Mouse (Mus musculus): ENCODE measurements around the gene Fer. TPM values are rescaled to one million over a fixed set of nuclear protein-coding genes. Genes with fewer than 3 reads are reported as not detected.

The Fer gene
- total RNA-seq, 2 experiments from 2014 or later = 4.2 to 13.6 TPM

GRCm38 (mm10) chr17:64126904-64127303 lies 264.0 kb downstream of the Fer start:
- no peak for ATAC-seq (replicated peaks; ENCODE audit: low FRiP score, poor library complexity, severe bottlenecking)

GRCm38 (mm10) chr17:64129750-64130149 lies 266.9 kb downstream of the Fer start:
- ATAC-seq (replicated peaks; ENCODE audit: low FRiP score, poor library complexity, severe bottlenecking) = no peak

- no peak for ATAC-seq (replicated peaks; ENCODE audit: low FRiP score, poor library complexity, severe bottlenecking)
These were observed 267.5 kb downstream of the Fer start for GRCm38 (mm10) chr17:64130356-64130755.

DNA sequence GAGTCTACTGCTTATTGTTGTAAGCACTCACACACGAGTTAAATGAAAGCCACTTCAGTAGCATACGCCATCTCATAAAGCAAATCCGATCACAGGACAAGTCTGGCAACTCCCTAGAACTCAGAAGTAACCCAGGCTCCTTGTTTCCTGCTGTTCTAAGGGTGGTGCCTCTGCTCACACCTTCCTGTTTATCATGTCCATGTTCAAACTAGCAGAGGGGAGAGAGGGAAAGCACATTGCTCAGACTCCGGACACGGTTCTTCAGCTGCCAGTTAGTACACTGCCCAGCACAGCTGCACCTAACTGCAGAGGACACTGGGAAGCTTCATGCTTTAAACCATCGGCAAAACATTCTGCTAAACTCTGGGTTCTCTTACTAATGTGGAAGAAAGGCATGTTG lies 269.3 kb downstream of the Fer start:
- no peak for ATAC-seq (replicated peaks; ENCODE audit: low FRiP score, poor library complexity, severe bottlenecking)

DNA sequence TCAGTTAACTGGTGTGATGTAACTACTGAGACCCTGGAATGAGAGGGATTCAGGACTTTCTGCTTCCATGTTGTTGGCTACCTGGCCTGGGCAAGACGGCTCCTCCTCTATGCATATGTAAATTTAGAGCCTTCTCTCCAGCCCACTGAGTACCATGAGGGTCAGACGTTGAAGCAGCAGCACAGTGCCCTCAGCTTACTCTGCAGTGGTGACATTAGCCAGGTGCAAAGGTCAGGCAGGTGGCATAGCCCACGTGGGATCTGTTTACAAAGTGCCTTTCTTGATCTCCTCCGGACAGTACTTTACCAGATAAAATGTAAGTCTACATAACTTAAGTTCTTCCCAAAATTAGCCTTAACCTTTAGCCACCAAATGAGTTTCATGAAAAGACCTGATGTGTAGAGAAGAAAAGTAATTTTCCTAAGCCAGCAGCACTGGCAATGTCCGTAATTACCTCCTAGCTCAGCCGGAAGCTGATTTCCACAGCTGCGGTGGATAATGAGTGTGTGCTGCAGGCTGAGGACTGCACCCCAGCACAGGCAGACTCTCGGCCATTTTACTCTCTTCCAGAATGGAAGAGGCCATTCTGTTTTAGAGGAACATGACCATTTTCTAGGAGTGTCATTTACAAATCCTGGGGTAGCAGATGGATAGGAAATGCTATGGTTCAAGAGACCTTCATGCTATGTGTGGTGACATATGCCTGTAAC lies 273.2 kb downstream of the Fer start:
- ATAC-seq (replicated peaks; ENCODE audit: low FRiP score, poor library complexity, severe bottlenecking) = no peak

- ATAC-seq (replicated peaks; ENCODE audit: low FRiP score, poor library complexity, severe bottlenecking) = no peak
These were observed 275.3 kb downstream of the Fer start for GRCm38 (mm10) chr17:64138036-64138717.

DNA sequence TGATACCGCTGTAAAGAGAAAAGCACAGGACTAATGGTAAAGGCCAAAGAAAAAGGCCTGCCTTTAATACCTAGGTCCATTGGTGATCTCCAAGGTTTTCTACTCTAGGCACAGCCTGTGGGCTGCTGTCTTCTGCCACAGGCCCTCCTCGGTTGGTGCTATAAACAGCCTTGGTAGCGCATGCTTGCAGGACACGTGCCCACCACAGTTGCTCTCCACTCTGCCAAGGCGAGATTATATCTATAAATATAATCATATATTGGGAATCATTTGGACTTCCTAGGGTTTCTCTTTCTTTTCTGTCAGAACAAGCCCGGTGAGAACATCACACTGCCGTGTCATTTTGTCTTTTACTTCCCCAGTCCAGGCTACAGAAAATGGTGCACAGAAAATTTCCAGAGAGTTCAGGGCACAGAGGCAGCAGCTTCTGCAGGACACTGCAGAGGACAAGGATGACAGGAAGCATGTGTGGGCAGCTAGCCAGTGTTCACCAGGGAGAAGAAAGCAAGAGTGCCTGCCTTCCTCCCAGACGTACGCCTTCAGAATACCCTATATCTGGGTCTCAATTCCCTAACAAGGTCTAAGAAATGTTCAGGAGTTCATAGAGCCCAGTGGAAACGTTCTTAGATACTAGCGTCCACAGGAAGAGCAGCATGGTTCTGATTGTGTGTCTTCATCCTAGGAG lies 276.5 kb downstream of the Fer start:
- ATAC-seq (replicated peaks; ENCODE audit: low FRiP score, poor library complexity, severe bottlenecking) = no peak

- no peak for ATAC-seq (replicated peaks; ENCODE audit: low FRiP score, poor library complexity, severe bottlenecking)
These were observed 277.4 kb downstream of the Fer start for GRCm38 (mm10) chr17:64140063-64140850.

DNA sequence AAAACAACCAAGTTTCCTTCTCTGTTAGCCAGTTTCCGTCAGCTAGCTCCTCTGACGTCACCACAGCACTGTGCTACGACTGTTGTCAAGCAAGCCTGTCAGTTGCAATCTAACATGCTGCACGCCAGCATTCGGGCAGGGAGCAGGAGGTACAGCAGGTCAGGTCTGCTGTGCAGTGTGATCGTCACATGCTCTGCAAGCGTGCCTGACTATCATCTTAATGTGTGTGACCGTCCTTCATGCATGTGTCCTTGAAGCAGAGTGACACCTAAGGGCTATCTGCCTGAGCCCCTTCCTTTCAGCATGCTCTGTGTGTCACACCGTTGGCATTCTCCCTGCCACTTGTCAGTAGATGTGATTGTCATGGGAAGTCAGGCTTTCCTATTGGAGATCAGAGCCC lies 279.0 kb downstream of the Fer start:
- no peak for ATAC-seq (replicated peaks; ENCODE audit: low FRiP score, poor library complexity, severe bottlenecking)

- no peak for ATAC-seq (replicated peaks; ENCODE audit: low FRiP score, poor library complexity, severe bottlenecking)
These were observed 283.5 kb downstream of the Fer start for GRCm38 (mm10) chr17:64146409-64146808.

GRCm38 (mm10) chr17:64150717-64151116 lies 287.9 kb downstream of the Fer start:
- ATAC-seq (replicated peaks; ENCODE audit: low FRiP score, poor library complexity, severe bottlenecking) = no peak

GRCm38 (mm10) chr17:64167731-64168130 lies 304.9 kb downstream of the Fer start:
- no peak for ATAC-seq (replicated peaks; ENCODE audit: low FRiP score, poor library complexity, severe bottlenecking)

DNA sequence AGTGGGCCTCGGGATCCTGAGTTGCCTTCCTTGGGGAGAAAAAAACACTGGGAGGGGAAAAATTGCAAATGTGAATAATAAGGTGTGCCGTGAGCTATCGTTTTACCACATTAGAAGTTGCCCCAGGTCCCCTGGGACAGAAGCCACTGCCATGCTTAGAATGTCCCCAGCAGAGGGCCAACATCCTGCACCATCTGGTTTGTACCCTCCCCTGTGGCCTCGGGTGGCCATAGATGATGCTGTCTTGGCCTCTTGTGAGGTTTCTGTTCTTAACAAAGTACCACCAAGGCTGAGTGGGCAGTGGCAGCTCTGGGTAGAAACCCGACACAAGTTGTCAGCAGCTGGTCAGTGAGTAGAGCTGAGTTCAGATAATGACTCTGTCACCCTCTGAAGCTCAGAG lies 307.2 kb downstream of the Fer start:
- no peak for ATAC-seq (replicated peaks; ENCODE audit: low FRiP score, poor library complexity, severe bottlenecking)

DNA sequence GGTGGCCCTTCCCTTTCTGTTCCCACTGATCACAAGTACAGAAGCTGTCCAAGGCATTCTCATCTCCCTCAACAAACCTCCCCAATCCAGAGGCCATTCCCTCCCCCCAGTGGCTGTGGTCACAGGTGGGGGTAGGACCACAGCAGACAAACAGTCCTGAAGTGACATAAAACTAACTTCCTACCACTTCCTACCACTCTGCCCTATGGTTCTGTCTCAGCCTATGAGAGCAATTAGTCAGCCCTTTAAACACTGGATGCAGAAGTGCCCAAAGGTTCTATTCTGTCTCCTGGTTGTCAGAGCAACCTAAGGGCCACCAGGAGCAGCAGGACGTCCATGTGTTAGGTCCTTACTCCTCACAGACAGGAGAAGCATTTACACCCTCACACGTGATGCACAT lies 309.6 kb downstream of the Fer start:
- ATAC-seq (replicated peaks; ENCODE audit: low FRiP score, poor library complexity, severe bottlenecking) = no peak

- ATAC-seq (replicated peaks; ENCODE audit: low FRiP score, poor library complexity, severe bottlenecking) = no peak
These were observed 317.7 kb downstream of the Fer start for GRCm38 (mm10) chr17:64180546-64180945.

DNA sequence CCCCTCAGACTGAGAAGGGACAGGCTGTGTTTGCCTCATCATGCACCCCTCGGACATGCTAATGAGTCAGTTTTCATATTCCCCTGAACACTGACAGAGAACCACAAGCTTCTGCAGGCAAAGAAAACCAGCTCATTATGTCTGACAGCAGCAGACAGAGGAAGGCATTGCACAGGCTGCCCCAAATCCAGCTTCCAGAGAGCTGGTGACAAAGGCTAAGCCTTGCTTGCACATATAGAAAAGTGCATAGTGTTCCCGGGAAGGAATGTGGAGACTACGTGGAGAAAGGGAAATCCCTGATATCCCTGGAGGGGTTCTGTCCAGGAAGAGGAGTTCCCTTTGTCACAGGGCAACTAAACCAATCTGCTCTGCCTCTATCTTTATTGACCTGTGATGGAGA lies 318.4 kb downstream of the Fer start:
- no peak for ATAC-seq (replicated peaks; ENCODE audit: low FRiP score, poor library complexity, severe bottlenecking)

DNA sequence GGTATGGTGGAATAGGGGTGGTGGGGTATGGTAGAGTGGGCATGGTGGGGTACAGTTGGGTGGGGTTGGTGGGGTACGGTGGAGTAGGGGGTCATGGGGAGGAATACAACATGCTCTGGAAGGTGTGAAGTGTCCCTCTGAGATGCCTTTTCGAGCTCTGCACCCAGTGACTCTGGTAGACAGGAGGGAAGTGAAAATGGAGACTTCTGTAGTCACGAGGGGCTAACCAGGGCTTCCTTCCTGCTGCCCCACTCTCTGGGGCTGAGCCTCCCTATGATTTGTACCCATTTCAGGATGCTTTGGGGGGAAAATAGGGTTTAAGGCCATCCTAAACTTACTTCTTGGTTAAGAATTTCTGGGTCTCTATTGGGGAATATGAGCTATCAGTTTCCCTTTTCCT lies 319.7 kb downstream of the Fer start:
- ATAC-seq (replicated peaks; ENCODE audit: low FRiP score, poor library complexity, severe bottlenecking) = no peak

DNA sequence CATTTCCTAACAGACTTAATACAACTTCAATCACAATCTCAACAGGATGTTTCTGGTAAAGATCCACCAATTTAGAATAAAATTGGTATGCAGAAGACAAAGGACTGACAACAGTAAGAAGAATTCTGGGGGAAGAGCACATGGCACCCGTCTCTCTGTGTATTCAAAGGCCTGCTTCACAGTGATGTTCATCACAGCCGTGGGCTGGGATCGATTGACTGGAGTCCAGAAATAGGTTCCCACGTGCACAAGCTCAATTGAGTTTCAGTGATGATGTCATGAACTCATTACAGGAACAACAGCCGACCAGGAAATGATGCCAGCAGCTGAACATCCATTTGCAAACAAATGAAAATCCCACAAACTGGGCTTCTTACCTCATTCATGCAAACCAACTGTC lies 320.3 kb downstream of the Fer start:
- no peak for ATAC-seq (replicated peaks; ENCODE audit: low FRiP score, poor library complexity, severe bottlenecking)
